Mouse (Mus musculus): ENCODE data around the gene Zfp758.
"Not testable (repeated sequence)": the region's sequence is repeated elsewhere in the genome, so short reads cannot be mapped to it uniquely, and the experiment has no call there.

DNA sequence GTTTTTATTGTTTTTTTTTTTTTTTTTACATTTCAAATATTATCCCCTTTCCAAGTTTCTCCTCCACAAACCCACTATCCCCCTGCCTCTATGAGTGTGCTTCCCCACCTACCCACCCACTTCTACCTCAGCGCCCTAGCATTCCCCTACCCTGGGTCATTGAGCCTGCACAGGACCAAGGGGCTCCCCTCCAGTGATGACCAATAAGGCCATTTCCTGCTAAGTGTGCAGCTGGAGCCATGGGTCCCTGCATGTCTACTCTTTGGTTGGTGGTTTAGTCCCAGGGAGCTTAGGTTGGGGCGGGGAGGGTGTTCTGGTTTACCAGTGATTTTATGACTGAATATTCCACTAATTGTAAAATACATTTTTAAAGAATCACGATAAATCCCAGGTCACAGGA lies 47.0 kb upstream of the Zfp758 start:
- TF ChIP-seq CTCF (IDR thresholded peaks at IDR 0.05; ENCODE audit: low read depth, low read length); EP300 (IDR thresholded peaks at IDR 0.05; ENCODE audit: insufficient read depth, low read depth, low read length); POLR2A (IDR thresholded peaks at IDR 0.05; ENCODE audit: insufficient read depth, low read length): not testable (repeated sequence)

Data from ES-Bruce4 (cell line).